Mouse (Mus musculus) small intestine, adult 2 months (tissue): ENCODE data around the gene Aff3. TPM values are rescaled to one million over a fixed set of nuclear protein-coding genes. Genes with fewer than 3 reads are reported as not detected.

Source experiments
- H3K27ac ChIP-seq: fragments of 200-500 bp; 2 replicates; pipeline ENCODE4 v1.5.1; 2012; ENCODE audit warnings: low read depth, low read length, control low read depth, inconsistent platforms; ENCODE audit not compliant: insufficient read depth
- H3K27me3 ChIP-seq: fragments of 200-500 bp; 2 replicates; pipeline ENCODE4 v1.6.1; 2012; ENCODE audit warnings: mild to moderate bottlenecking, moderate library complexity, low read length, inconsistent platforms; ENCODE audit not compliant: control insufficient read depth, insufficient read depth
- H3K36me3 ChIP-seq: fragments of 200-500 bp; 2 replicates; pipeline ENCODE4 v1.6.1; 2012; ENCODE audit warnings: mild to moderate bottlenecking, low read length, control low read depth, inconsistent platforms; ENCODE audit not compliant: control insufficient read depth, insufficient read depth
- H3K4me1 ChIP-seq: fragments of 200-500 bp; 2 replicates; pipeline ENCODE4 v1.6.1; 2012; ENCODE audit warnings: low read length, inconsistent platforms, mixed read lengths; ENCODE audit not compliant: control insufficient read depth, insufficient read depth, insufficient read length
- H3K4me3 ChIP-seq: fragments of 200-500 bp; 2 replicates; pipeline ENCODE4 v1.5.1; 2012; ENCODE audit warnings: low read depth, mild to moderate bottlenecking, control low read depth, inconsistent platforms, low read length, moderate library complexity
- CTCF ChIP-seq: fragments of 200-500 bp; IDR thresholded peaks from 2 replicates; pipeline ENCODE4 v1.5.1; 2012; ENCODE audit warnings: low read depth, mild to moderate bottlenecking, control low read depth, inconsistent platforms, low read length, moderate library complexity, mixed read lengths; ENCODE audit not compliant: insufficient replicate concordance, insufficient read length; ENCODE audit errors: extremely low read depth
- POLR2A ChIP-seq: fragments of 200-500 bp; IDR thresholded peaks from 2 replicates; pipeline ENCODE4 v1.6.1; 2012; ENCODE audit warnings: low read depth, mild to moderate bottlenecking, control low read depth, inconsistent platforms, low read length, moderate library complexity
- WGBS: fragments of 180-500 bp; shearing (Covaris S2); methylation state at CpG from one replicate; pipeline ENCODE4 v1.1.7; 2018; 5-methylcytosine and 5-hydroxymethylcytosine counted together
- polyA plus RNA-seq: library from polyadenylated mRNA; depleted of rRNA; stranded (reverse); fragments of >200 nt; gene quantifications from 2 replicates; pipeline ENCODE4 v1.2.3, GENCODE M21; 2012

Gene Aff3
- polyA plus RNA-seq, 1 experiment, result 1.5 TPM

DNA sequence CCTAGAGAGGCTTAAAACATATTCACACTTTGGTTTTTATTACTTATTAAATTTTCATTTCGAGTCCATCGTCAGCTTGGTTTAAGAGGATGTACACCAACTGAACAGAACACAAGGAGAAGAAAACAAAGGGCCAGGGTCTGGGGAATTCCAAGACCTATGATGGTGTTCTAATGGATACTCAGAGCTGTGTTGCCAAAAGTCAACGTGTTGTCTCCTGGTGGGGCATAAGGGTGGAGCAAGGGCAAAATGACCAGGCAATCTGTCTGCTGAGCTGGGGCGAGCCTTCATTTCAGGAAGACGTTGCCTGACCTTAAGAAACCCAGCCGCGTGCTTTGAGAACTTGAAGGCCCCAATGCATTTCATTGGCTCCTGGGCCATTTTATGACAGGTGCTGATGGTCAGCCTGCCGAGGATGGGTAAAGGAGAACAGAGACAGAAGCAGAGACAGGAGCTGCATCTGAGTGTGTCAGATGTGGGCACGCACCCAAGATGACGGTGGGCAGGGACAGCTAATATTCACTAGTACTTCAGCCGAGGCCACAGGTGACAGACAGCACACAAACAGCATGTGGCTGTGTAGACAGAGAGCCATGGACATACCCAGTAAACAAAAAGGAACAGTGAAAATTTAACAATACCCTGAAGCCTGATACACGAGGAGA is 371.0 kb downstream of the Aff3 start:
- no peaks in the 10 kb centered on the region for H3K36me3 ChIP-seq
- TF ChIP-seq POLR2A, result no peak
- TF ChIP-seq CTCF, result no peak
- H3K27me3 ChIP-seq, result no peaks in the 10 kb centered on the region
- no peaks in the 10 kb centered on the region for H3K4me1 ChIP-seq
- no peak overlapping the region for H3K27ac ChIP-seq
- H3K4me3 ChIP-seq, result no peak overlapping the region
- 85% methylated on average over 12 of the region's 12 CpGs for WGBS

DNA sequence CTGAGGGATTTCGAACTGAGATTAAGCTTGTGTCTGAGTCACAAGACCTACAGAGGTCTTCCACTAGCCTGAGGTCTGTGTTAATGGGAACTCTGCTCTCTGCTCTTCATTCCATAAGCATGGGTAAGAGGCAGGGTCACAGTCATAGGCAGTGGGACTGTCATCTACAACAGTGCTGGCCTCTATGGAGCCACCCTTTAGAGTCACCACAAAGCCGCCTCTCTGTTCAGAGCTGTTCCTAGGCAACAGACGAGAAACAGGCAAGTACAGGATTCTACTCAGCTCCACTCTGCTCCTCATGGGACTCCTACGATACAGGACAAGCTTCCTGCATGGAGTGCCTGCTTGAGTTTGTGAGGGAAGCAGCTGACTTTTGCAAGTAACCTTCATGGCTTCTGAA is 371.9 kb downstream of the Aff3 start:
- H3K27me3 ChIP-seq, result no peaks in the 10 kb centered on the region
- H3K4me1 ChIP-seq, result no peaks in the 10 kb centered on the region
- H3K36me3 ChIP-seq, result no peaks in the 10 kb centered on the region
- TF ChIP-seq CTCF, result no peak
- TF ChIP-seq POLR2A, result no peak
- no peak overlapping the region for H3K27ac ChIP-seq
- WGBS, result 67% methylated on average over 4 of the region's 4 CpGs
- H3K4me3 ChIP-seq, result no peak overlapping the region

DNA sequence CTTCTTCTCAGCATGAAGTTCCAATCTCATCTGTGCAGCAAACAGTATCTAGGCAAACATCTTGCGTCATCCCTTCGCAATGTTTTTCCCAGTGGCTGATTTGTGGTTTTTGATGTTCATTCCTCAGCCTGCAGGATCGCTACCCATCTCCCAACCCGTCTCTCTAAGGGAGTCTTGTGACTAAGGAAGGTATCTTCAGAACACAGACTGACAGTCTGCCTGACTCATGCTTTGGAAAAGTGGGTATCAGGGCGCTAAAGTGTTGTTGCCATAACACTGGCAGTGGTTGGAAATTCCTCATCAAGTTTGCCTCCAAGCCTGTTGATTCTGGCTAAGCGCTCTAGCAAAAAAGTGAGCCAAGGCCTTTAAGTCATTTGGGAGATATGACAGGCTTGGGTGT is 372.8 kb downstream of the Aff3 start:
- Histone ChIP-seq H3K4me1 (no peaks in the 10 kb centered on the region), H3K4me3 (no peak overlapping the region), H3K36me3 (no peaks in the 10 kb centered on the region), H3K27me3 (no peaks in the 10 kb centered on the region), H3K27ac (no peak overlapping the region)
- WGBS, result 72% methylated on average over 6 of the region's 6 CpGs
- TF ChIP-seq CTCF, result no peak
- no peak for TF ChIP-seq POLR2A

DNA sequence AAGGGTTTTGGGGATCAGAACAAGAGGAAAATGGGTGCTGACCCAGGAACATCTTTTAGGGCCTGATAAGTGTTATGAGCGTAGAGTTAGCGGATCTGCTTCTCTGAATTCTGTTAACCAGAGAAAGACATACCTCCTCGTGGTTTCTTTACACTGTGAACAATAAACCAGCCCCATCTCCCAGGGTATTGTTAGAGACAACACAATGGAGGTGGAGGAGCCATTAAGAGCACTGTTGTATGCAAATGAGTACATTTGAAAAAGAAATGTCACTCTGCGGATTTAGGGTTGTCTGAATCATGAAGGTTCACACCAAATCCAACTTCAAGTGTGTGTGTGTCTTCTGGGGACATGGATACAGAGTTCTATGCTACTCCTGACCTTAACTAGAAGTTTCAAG is 373.3 kb downstream of the Aff3 start:
- TF ChIP-seq CTCF, result no peak
- TF ChIP-seq POLR2A, result no peak
- no peak overlapping the region for H3K4me3 ChIP-seq
- no peaks in the 10 kb centered on the region for H3K4me1 ChIP-seq
- H3K27me3 ChIP-seq, result no peaks in the 10 kb centered on the region
- no peaks in the 10 kb centered on the region for H3K36me3 ChIP-seq
- 72% methylated on average over 4 of the region's 4 CpGs for WGBS
- H3K27ac ChIP-seq, result no peak overlapping the region

DNA sequence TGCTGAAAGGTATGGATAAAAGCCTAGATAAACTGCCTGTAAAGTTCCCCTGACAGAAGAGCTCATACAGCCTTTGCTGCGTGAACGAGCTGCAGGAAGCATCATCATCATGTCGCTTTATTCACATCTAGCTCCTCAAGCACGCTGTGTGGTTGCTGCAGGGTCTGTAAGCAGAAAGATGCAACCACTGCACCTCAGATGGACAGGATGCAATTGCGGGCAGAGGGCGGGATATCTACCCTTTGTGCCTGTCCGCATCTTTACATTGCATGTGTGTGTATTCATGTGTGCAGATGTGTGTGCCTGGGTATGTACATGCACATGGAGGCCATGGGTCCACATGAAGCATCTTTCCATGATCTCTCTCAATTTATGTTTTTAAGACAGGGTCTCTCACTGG is 373.9 kb downstream of the Aff3 start:
- Histone ChIP-seq H3K27ac (no peak overlapping the region), H3K4me3 (no peak overlapping the region), H3K4me1 (no peaks in the 10 kb centered on the region), H3K36me3 (no peaks in the 10 kb centered on the region), H3K27me3 (no peaks in the 10 kb centered on the region)
- TF ChIP-seq CTCF, result no peak
- no peak for TF ChIP-seq POLR2A
- 91% methylated on average over 7 of the region's 7 CpGs for WGBS

DNA sequence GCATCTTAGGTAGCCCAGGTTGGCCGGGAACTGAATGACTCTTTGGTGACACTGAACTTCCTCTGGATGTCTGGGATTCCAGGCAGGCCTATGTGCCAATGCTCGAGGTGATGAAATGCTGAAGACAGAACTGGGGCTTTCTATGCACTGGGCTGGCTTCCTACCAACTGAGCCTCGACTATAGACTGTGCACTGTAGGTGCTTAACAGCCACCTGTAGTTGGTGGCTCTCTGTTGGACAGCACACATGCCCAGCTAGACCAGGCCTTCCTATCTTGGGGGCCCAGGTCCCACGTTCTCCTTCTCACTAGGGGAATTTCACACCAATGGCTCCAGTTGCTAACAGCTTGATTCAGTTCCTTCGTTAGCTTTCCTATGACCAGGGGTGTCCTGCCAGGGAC is 374.9 kb downstream of the Aff3 start:
- H3K4me1 ChIP-seq, result no peaks in the 10 kb centered on the region
- no peaks in the 10 kb centered on the region for H3K27me3 ChIP-seq
- no peak for TF ChIP-seq CTCF
- no peak for TF ChIP-seq POLR2A
- no peaks in the 10 kb centered on the region for H3K36me3 ChIP-seq
- WGBS, result 69% methylated on average over 5 of the region's 5 CpGs
- H3K27ac ChIP-seq, result no peak overlapping the region
- no peak overlapping the region for H3K4me3 ChIP-seq

- Histone ChIP-seq H3K4me1 (no peaks in the 10 kb centered on the region), H3K27ac (no peak overlapping the region), H3K36me3 (no peaks in the 10 kb centered on the region), H3K27me3 (no peaks in the 10 kb centered on the region), H3K4me3 (no peak overlapping the region)
- TF ChIP-seq POLR2A, result no peak
- no peak for TF ChIP-seq CTCF
- WGBS, result 96% methylated on average over 1 of the region's 1 CpGs
These were observed 376.0 kb downstream of the Aff3 start for GRCm38 (mm10) chr1:38288716-38289115.
